ENCODE assay signal across 9 mouse cellular contexts in the genomic region with DNA sequence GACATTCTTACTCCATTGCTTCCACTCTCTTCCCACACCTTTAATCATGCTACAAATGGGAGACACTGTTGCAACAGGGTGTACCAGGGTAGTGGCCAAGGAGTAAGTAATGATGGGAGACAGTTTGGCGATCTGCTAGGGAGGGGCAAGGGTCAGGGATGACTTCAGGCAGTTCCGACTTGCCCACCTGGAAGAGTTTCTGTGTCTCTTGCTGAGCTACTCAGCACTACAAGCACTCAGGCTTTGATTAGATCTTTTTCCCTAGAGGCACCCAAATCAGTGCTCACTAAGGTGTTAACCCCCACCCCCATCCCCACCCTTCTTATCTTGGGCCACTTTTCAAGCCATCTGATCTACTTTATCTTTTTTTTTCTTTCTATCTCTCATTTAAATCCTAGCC.
"Had no signal": no experiment of that assay in that cellular context is flagged by ENCODE, and none has a peak within 500 bp of the region (broad histone marks: within the 10 kb centered on the region; RNA-seq: fewer than 3 reads in every experiment).

No protein-coding gene starts in this region.

- H3K27ac ChIP-seq: liver, embryonic 14.5 days had no signal

- DNase-seq: kidney, adult 11 months; kidney, adult 9 months; kidney, postnatal 14 days; lung, adult 2 months; lung, postnatal 36 days; right cerebral cortex, postnatal 14 days; thymus, postnatal 4 days had no signal

- ATAC-seq: lung, postnatal 0 days had no signal
